Mouse (Mus musculus) cerebellum, adult 2 months (tissue): ENCODE data around the gene Ufd1.

Experiments
- CTCF ChIP-seq: fragments of 200-500 bp; IDR thresholded peaks from 2 replicates; pipeline ENCODE4 v1.5.1; 2011; ENCODE audit warnings: low read depth, mild to moderate bottlenecking, control low read depth, low read length, moderate library complexity, borderline replicate concordance; ENCODE audit not compliant: insufficient read depth
- POLR2A ChIP-seq: fragments of 200-500 bp; IDR thresholded peaks from 2 replicates; pipeline ENCODE4 v1.6.1; 2011; ENCODE audit warnings: low read length, control low read depth, borderline replicate concordance; ENCODE audit not compliant: insufficient read depth

DNA sequence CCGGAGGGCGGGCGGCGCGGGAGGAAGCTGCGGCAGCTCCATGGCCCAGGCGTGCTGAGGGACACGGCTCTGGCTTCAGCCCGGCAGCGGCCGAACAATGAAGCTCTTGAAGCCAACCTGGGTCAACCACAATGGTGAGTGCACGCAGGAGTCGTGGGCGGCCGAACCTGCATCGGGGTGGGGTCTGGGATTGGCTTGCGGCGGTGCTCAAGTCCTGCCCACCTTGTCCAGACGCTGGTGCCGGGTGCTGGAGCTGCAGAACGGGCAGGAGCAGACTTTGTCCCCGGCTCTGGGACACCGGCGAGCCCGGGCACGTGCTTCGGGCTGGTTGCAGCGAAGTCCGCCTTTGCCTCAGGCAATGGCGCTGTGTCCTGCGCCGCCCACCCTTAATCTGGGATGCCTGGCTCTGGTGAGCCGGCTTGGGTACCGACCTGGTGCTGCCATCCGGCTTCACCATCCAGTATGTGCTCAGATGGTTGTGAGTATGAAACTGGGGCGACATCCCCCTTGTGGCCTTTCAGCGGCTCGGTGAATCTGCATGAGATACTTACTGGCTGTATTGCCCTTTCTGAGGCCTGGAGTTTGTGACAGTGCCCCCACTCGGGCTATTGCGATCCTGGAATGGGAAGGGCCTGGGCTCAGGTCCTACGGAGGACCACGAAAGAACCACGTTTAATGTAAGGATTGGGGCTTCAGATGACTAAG lies 66.0 kb downstream of the Ufd1 start:
- TF ChIP-seq CTCF (0 out of 2 replicates have a peak, but pooled peaks have one; percentile 10), POLR2A (no peak)
